Mouse (Mus musculus): ENCODE results near the gene Med27. TPM values are rescaled to one million over a fixed set of nuclear protein-coding genes. Genes with fewer than 3 reads are reported as not detected.

Med27 gene
- polyA plus RNA-seq, 1 experiment, result 49.8 TPM

GRCm38 (mm10) chr2:29381683-29382082 lies 35.1 kb downstream of the Med27 start:
- no peaks in the 10 kb centered on the region for H3K36me3 ChIP-seq (ENCODE audit: control insufficient read depth, insufficient read depth)
- no peaks in the 10 kb centered on the region for H3K79me2 ChIP-seq (ENCODE audit: control insufficient read depth, insufficient read depth)
- H3K79me3 ChIP-seq (ENCODE audit: low read depth), result no peaks in the 10 kb centered on the region
- no peaks in the 10 kb centered on the region for H3K27me3 ChIP-seq (ENCODE audit: control insufficient read depth, insufficient read depth, insufficient read length)
- TF ChIP-seq MYOG (IDR thresholded peaks at IDR 0.05; ENCODE audit: control insufficient read depth, extremely low read depth, insufficient read length) (no peak), CEBPB (IDR thresholded peaks at IDR 0.05; ENCODE audit: low read depth) (no peak), USF1 (IDR thresholded peaks at IDR 0.05; ENCODE audit: low read depth) (no peak), FOSL1 (IDR thresholded peaks at IDR 0.05; ENCODE audit: insufficient read depth, low read length, poor library complexity, severe bottlenecking) (no peak), CTCF (IDR thresholded peaks at IDR 0.05; ENCODE audit: control insufficient read depth, insufficient read depth, insufficient read length) (no peak), MYOD1 (IDR thresholded peaks at IDR 0.05; ENCODE audit: control insufficient read depth, insufficient read length, low read depth) (no peak), MAX (IDR thresholded peaks at IDR 0.05) (no peak)
- H3ac ChIP-seq (ENCODE audit: control insufficient read depth, insufficient read length, low read depth), result no peak overlapping the region
- no peak overlapping the region for H3K4me3 ChIP-seq (ENCODE audit: insufficient read depth, poor library complexity, severe bottlenecking)

GRCm38 (mm10) chr2:29382583-29382982 lies 36.0 kb downstream of the Med27 start:
- Histone ChIP-seq H3K4me3 (ENCODE audit: insufficient read depth, poor library complexity, severe bottlenecking) (no peak overlapping the region), H3K79me2 (ENCODE audit: control insufficient read depth, insufficient read depth) (no peaks in the 10 kb centered on the region), H3K36me3 (ENCODE audit: control insufficient read depth, insufficient read depth) (no peaks in the 10 kb centered on the region), H3K27me3 (ENCODE audit: control insufficient read depth, insufficient read depth, insufficient read length) (no peaks in the 10 kb centered on the region), H3K79me3 (ENCODE audit: low read depth) (peaks cover 1% of the 10 kb centered on the region), H3ac (ENCODE audit: control insufficient read depth, insufficient read length, low read depth) (no peak overlapping the region)
- TF ChIP-seq MYOG (IDR thresholded peaks at IDR 0.05; ENCODE audit: control insufficient read depth, extremely low read depth, insufficient read length) (no peak), MYOD1 (IDR thresholded peaks at IDR 0.05; ENCODE audit: control insufficient read depth, insufficient read length, low read depth) (no peak), CTCF (IDR thresholded peaks at IDR 0.05; ENCODE audit: control insufficient read depth, insufficient read depth, insufficient read length) (no peak), MAX (IDR thresholded peaks at IDR 0.05) (no peak), CEBPB (IDR thresholded peaks at IDR 0.05; ENCODE audit: low read depth) (no peak), USF1 (IDR thresholded peaks at IDR 0.05; ENCODE audit: low read depth) (no peak), FOSL1 (IDR thresholded peaks at IDR 0.05; ENCODE audit: insufficient read depth, low read length, poor library complexity, severe bottlenecking) (no peak)

- no peak overlapping the region for H3K4me3 ChIP-seq (ENCODE audit: insufficient read depth, poor library complexity, severe bottlenecking)
Measured at GRCm38 (mm10) chr2:29383133-29383532, 36.5 kb downstream of the Med27 start.

GRCm38 (mm10) chr2:29385405-29385804 lies 38.8 kb downstream of the Med27 start:
- Histone ChIP-seq H3K79me3 (ENCODE audit: low read depth) (peaks cover 8% of the 10 kb centered on the region), H3K79me2 (ENCODE audit: control insufficient read depth, insufficient read depth) (no peaks in the 10 kb centered on the region), H3K36me3 (ENCODE audit: control insufficient read depth, insufficient read depth) (no peaks in the 10 kb centered on the region), H3K27me3 (ENCODE audit: control insufficient read depth, insufficient read depth, insufficient read length) (no peaks in the 10 kb centered on the region), H3K4me3 (ENCODE audit: insufficient read depth, poor library complexity, severe bottlenecking) (no peak overlapping the region), H3ac (ENCODE audit: control insufficient read depth, insufficient read length, low read depth) (no peak overlapping the region)
- TF ChIP-seq CTCF (IDR thresholded peaks at IDR 0.05; ENCODE audit: control insufficient read depth, insufficient read depth, insufficient read length), result no peak
- no peak for TF ChIP-seq USF1 (IDR thresholded peaks at IDR 0.05; ENCODE audit: low read depth)
- no peak for TF ChIP-seq MYOD1 (IDR thresholded peaks at IDR 0.05; ENCODE audit: control insufficient read depth, insufficient read length, low read depth)
- TF ChIP-seq FOSL1 (IDR thresholded peaks at IDR 0.05; ENCODE audit: insufficient read depth, low read length, poor library complexity, severe bottlenecking), result no peak
- no peak for TF ChIP-seq MYOG (IDR thresholded peaks at IDR 0.05; ENCODE audit: control insufficient read depth, extremely low read depth, insufficient read length)
- no peak for TF ChIP-seq CEBPB (IDR thresholded peaks at IDR 0.05; ENCODE audit: low read depth)
- TF ChIP-seq MAX (IDR thresholded peaks at IDR 0.05), result no peak

More at GRCm38 (mm10) chr2:29383133-29383532, 36.5 kb downstream of the Med27 start:
- TF ChIP-seq CTCF (IDR thresholded peaks at IDR 0.05; ENCODE audit: control insufficient read depth, insufficient read depth, insufficient read length) (no peak), USF1 (IDR thresholded peaks at IDR 0.05; ENCODE audit: low read depth) (no peak), FOSL1 (IDR thresholded peaks at IDR 0.05; ENCODE audit: insufficient read depth, low read length, poor library complexity, severe bottlenecking) (no peak), CEBPB (IDR thresholded peaks at IDR 0.05; ENCODE audit: low read depth) (no peak), MYOG (IDR thresholded peaks at IDR 0.05; ENCODE audit: control insufficient read depth, extremely low read depth, insufficient read length) (no peak), MYOD1 (IDR thresholded peaks at IDR 0.05; ENCODE audit: control insufficient read depth, insufficient read length, low read depth) (no peak), MAX (IDR thresholded peaks at IDR 0.05) (no peak)
- Histone ChIP-seq H3K36me3 (ENCODE audit: control insufficient read depth, insufficient read depth) (no peaks in the 10 kb centered on the region), H3ac (ENCODE audit: control insufficient read depth, insufficient read length, low read depth) (no peak overlapping the region), H3K27me3 (ENCODE audit: control insufficient read depth, insufficient read depth, insufficient read length) (no peaks in the 10 kb centered on the region), H3K79me2 (ENCODE audit: control insufficient read depth, insufficient read depth) (no peaks in the 10 kb centered on the region), H3K79me3 (ENCODE audit: low read depth) (peaks cover 1% of the 10 kb centered on the region)

- Histone ChIP-seq H3K27me3 (ENCODE audit: control insufficient read depth, insufficient read depth, insufficient read length) (no peaks in the 10 kb centered on the region), H3K4me3 (ENCODE audit: insufficient read depth, poor library complexity, severe bottlenecking) (no peak overlapping the region), H3ac (ENCODE audit: control insufficient read depth, insufficient read length, low read depth) (no peak overlapping the region), H3K79me3 (ENCODE audit: low read depth) (peaks cover 8% of the 10 kb centered on the region), H3K36me3 (ENCODE audit: control insufficient read depth, insufficient read depth) (no peaks in the 10 kb centered on the region), H3K79me2 (ENCODE audit: control insufficient read depth, insufficient read depth) (peaks cover 6% of the 10 kb centered on the region)
- TF ChIP-seq MYOD1 (IDR thresholded peaks at IDR 0.05; ENCODE audit: control insufficient read depth, insufficient read length, low read depth) (no peak), CTCF (IDR thresholded peaks at IDR 0.05; ENCODE audit: control insufficient read depth, insufficient read depth, insufficient read length) (no peak), FOSL1 (IDR thresholded peaks at IDR 0.05; ENCODE audit: insufficient read depth, low read length, poor library complexity, severe bottlenecking) (no peak), USF1 (IDR thresholded peaks at IDR 0.05; ENCODE audit: low read depth) (no peak), MAX (IDR thresholded peaks at IDR 0.05) (no peak), CEBPB (IDR thresholded peaks at IDR 0.05; ENCODE audit: low read depth) (no peak), MYOG (IDR thresholded peaks at IDR 0.05; ENCODE audit: control insufficient read depth, extremely low read depth, insufficient read length) (no peak)
Measured at GRCm38 (mm10) chr2:29387268-29387667, 40.6 kb downstream of the Med27 start.

- H3K36me3 ChIP-seq (ENCODE audit: control insufficient read depth, insufficient read depth), result no peaks in the 10 kb centered on the region
- no peak overlapping the region for H3K4me3 ChIP-seq (ENCODE audit: insufficient read depth, poor library complexity, severe bottlenecking)
- no peaks in the 10 kb centered on the region for H3K27me3 ChIP-seq (ENCODE audit: control insufficient read depth, insufficient read depth, insufficient read length)
- TF ChIP-seq FOSL1 (IDR thresholded peaks at IDR 0.05; ENCODE audit: insufficient read depth, low read length, poor library complexity, severe bottlenecking) (no peak), MYOD1 (IDR thresholded peaks at IDR 0.05; ENCODE audit: control insufficient read depth, insufficient read length, low read depth) (no peak), MYOG (IDR thresholded peaks at IDR 0.05; ENCODE audit: control insufficient read depth, extremely low read depth, insufficient read length) (no peak), CEBPB (IDR thresholded peaks at IDR 0.05; ENCODE audit: low read depth) (no peak), USF1 (IDR thresholded peaks at IDR 0.05; ENCODE audit: low read depth) (no peak), MAX (IDR thresholded peaks at IDR 0.05) (no peak), CTCF (IDR thresholded peaks at IDR 0.05; ENCODE audit: control insufficient read depth, insufficient read depth, insufficient read length) (no peak)
- peaks cover 14% of the 10 kb centered on the region for H3K79me2 ChIP-seq (ENCODE audit: control insufficient read depth, insufficient read depth)
- peaks cover 8% of the 10 kb centered on the region for H3K79me3 ChIP-seq (ENCODE audit: low read depth)
- H3ac ChIP-seq (ENCODE audit: control insufficient read depth, insufficient read length, low read depth), result no peak overlapping the region
Measured at GRCm38 (mm10) chr2:29388937-29389336, 42.3 kb downstream of the Med27 start.
